Mouse (Mus musculus) heart, postnatal 10 days (tissue): ENCODE measurements around the gene Arid4b. TPM values are rescaled to one million over a fixed set of nuclear protein-coding genes. Genes with fewer than 3 reads are reported as not detected.
A peak's percentile ranks its signal among the peaks of the same experiment; 100 is the strongest.

Source experiments
- DNase-seq, 2 experiments: peaks; one replicate each; pipeline ENCODE4 v3.0.0; 2021
- intact Hi-C: fragments of 180-260 bp; cut with DNase I; formaldehyde crosslinking; loops from one replicate; pipeline ENCODE4 v1.15.1; 2025
- total RNA-seq, 2 experiments: library from RNA; stranded (reverse); gene quantifications; 2 replicates each; pipeline ENCODE4 v1.2.3; 2021

Arid4b gene
- total RNA-seq, 2 experiments from 2014 or later = 28.0 to 29.1 TPM

DNA sequence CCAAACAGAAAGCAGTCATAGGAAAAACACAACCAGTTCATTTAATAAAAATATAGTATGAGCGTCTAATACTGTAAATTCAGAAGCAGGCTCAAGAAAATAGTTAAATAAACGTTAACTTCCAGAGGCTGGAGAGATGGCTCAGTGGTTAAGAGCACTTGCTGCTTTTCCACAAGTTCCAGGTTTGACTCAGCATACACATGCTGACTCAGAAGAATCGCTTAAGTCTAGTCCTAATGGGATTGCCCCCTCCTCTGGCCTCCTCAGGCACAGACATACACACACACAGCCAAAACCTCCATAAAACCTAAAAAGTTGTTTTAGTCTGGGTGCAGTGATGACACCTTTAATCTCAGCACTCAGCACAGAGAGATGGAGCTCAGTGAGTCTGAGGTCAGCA, 6.2 kb upstream of the Arid4b start:
- DNase-seq = no peak
- intact Hi-C loops = no loop called here

DNA sequence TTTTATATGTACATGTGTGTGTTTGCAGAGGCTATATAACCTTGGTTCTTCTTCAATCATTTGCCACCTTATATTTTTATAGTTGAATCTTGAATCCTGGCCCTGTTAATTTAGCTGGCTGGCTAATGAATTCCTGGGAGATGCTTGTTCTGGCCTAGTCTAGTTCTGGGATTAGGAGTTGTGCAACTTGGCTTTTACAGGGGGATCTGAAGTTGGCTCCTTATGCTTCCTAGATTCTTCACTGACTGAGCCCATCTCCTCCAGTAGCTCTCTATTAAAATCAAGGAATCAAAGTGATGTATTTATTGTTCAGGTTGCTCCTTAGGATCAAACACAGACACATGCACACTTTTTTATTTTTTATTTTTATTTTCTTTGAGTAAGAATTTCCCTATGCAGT, 3.5 kb upstream of the Arid4b start:
- intact Hi-C loops = no loop called here
- DNase-seq = no peak

GRCm38 (mm10) chr13:14062209-14063012, 621 bp upstream of the Arid4b start:
- intact Hi-C loops = loop anchor here (1.0 to 10.0 kb wide), 2 partner anchors 23 to 112 kb away; partner anchors contain the start of gene Tbce
- no peak for DNase-seq

GRCm38 (mm10) chr13:14063942-14064271, 875 bp downstream of the Arid4b start:
- no peak for DNase-seq
- intact Hi-C loops = loop anchor here (1.0 to 10.0 kb wide), 2 partner anchors 25 to 111 kb away; partner anchors contain the start of gene Tbce

- DNase-seq = peak; percentile 50 to 58
- intact Hi-C loops = loop anchor here (10.0 kb wide), 1 partner anchor 110 kb away; no protein-coding TSS in a partner anchor
Measured at GRCm38 (mm10) chr13:14064341-14065027, 1.5 kb downstream of the Arid4b start.

GRCm38 (mm10) chr13:14065028-14065380, 2.0 kb downstream of the Arid4b start:
- no peak for DNase-seq
- intact Hi-C loops = loop anchor here (10.0 kb wide), 1 partner anchor 110 kb away; no protein-coding TSS in a partner anchor

DNA sequence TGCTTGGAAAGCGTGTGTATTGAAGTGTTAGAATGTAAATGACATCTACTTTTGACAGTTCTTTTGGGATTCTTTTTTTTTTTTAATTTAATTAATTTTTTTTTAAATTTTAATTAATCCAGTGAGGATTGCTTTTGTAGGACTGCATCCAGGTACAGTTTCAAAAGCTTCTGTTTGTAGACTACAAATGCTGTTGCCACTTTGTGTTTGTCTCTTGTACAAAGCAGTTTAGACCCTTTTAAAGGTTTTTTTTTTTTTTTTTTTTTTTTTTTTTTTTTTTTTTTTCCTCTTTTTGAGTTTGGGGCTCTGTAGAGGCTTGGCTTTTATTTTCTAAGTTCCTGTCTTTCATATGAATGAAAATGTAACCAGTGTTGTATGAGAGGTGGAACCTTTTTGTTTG, 2.7 kb downstream of the Arid4b start:
- intact Hi-C loops = loop anchor here (10.0 kb wide), 1 partner anchor 109 kb away; no protein-coding TSS in a partner anchor
- DNase-seq = no peak

DNA sequence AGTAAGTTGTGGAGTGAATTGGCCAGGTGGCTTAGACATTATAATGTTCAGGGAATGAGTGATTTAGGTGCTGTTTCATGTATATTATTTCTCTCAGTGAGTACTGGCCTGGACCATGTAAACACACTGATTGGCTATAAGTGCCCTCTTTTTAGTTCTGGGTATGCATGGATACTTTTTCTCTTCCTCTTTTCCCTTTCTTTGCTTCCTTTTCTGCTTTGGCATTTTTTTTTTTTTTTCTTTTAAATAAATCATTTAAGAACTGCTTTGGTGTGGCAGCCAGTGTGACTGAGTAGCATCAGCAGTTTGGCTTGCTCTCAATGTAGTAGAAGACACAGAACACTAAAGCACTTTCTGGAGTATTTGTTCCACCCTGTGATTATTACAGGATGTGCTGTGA, 5.0 kb downstream of the Arid4b start:
- intact Hi-C loops = loop anchor here (10.0 kb wide), 1 partner anchor 107 kb away; no protein-coding TSS in a partner anchor
- no peak for DNase-seq

GRCm38 (mm10) chr13:14069291-14069690, 6.3 kb downstream of the Arid4b start:
- no peak for DNase-seq
- intact Hi-C loops = loop anchor here (10.0 kb wide), 1 partner anchor 106 kb away; no protein-coding TSS in a partner anchor

- DNase-seq = no peak
- intact Hi-C loops = no loop called here
Measured at GRCm38 (mm10) chr13:14074371-14074770, 11.3 kb downstream of the Arid4b start.

- intact Hi-C loops = no loop called here
- no peak for DNase-seq
Measured at GRCm38 (mm10) chr13:14075326-14075725, 12.3 kb downstream of the Arid4b start.

DNA sequence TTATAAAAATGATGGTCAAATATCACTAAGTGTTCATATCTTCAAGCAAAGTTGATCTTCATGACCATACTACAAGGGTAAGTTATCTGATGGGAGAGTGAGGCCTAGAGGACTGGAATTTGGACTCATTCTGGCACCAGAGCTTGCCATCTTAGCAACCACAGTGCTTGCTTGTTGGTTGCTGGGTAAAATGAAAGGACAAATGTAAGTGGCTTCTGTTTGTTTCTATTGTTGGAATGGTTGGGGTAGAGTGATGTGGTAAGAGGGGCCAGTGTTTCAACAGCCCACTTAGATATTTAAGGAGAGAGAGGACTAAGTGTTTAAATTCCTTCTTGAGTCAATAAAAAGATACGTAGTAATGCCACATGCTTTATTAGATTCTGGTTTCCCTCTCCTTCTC, 25.6 kb downstream of the Arid4b start:
- DNase-seq = peak; percentile 43 to 45
- intact Hi-C loops = no loop called here

- intact Hi-C loops = no loop called here
- DNase-seq = no peak
Measured at GRCm38 (mm10) chr13:14103026-14103425, 40.0 kb downstream of the Arid4b start.

GRCm38 (mm10) chr13:14110154-14110873, 47.3 kb downstream of the Arid4b start:
- DNase-seq = no peak
- intact Hi-C loops = no loop called here

- no peak for DNase-seq
- intact Hi-C loops = no loop called here
Measured at GRCm38 (mm10) chr13:14111146-14111545, 48.1 kb downstream of the Arid4b start.

DNA sequence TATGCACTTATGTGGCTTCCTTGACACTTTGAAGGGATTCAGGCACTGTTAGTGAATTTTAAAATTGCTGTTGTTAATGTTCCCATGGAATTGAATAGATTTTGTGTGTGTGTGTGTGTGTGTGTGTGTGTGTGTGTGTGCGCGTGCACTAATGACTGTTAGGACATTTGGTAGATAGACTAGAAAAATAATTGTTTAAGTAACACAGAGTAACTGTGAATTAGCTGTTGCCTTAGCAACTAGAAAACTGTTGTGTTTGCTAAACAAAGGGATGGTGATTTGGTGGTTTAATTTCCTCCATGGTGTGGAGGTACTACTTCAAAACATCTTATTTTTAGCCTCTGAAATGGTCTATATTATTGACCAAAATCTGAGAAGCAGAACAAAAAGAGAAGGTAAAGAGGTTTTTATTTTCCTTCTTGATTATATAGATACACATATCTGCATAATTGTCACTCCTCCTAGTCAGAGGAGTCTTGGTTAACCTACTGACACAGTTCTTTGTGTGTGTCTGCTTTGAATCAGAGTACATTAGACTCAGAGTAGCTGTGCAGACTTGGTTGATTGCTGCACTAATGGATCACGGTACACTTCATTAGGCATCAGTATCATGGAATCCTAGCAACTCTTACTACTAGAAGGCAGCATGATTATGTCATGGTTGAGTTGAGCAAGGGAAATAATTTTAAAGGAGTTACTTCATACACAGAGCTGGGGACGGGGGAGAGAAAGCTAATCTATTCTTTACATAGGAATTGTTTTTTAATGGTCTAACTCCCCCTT, 50.9 kb downstream of the Arid4b start:
- no peak for DNase-seq
- intact Hi-C loops = no loop called here

- DNase-seq = no peak
- intact Hi-C loops = no loop called here
Measured at GRCm38 (mm10) chr13:14115805-14116204, 52.8 kb downstream of the Arid4b start.

- DNase-seq = no peak
- intact Hi-C loops = no loop called here
Measured at GRCm38 (mm10) chr13:14131651-14132050, 68.6 kb downstream of the Arid4b start.

- no peak for DNase-seq
- intact Hi-C loops = no loop called here
Measured at GRCm38 (mm10) chr13:14142294-14142966, 79.4 kb downstream of the Arid4b start.

- intact Hi-C loops = loop anchor here (2.0 to 10.0 kb wide), 2 partner anchors 113 to 171 kb away; partner anchors contain the start of genes Arid4b and Ggps1
- peak; percentile 22 to 24 for DNase-seq
Measured at GRCm38 (mm10) chr13:14177989-14178388, 115.0 kb downstream of the Arid4b start.
